Comparison of ENCODE assay signal across 10 mouse cellular contexts in genomic region chr13:32008116-32008641, GRCm38 (mm10).
DNase-seq lines count a peak whose midpoint lies in the region; ATAC-seq and TF ChIP-seq lines count a peak whose summit lies in the region.
"Had no signal": no experiment of that assay in that cellular context is flagged by ENCODE, and none has a peak within 500 bp of the region (broad histone marks: within the 10 kb centered on the region; RNA-seq: fewer than 3 reads in every experiment).

No protein-coding gene starts in this region.

- H3K4me2 ChIP-seq in hindbrain, embryonic 14.5 days (replicated peaks), result no peak overlapping the region
- H3K4me2 ChIP-seq in hindbrain, embryonic 11.5 days (replicated peaks; ENCODE audit: low read depth, low read length), result no peak overlapping the region
- H3K4me2 ChIP-seq in forebrain, embryonic 14.5 days (ENCODE audit: low read length), result no peak overlapping the region

- intact Hi-C loops in heart, postnatal 10 days (cut with DNase I), result loop anchor here (5.0 kb wide), 1 partner anchor 196 kb away; no protein-coding TSS in a partner anchor

- no peaks in the 10 kb centered on the region for H3K9me3 ChIP-seq in hindbrain, embryonic 14.5 days (ENCODE audit: control insufficient read depth, low read length)
- no peaks in the 10 kb centered on the region for H3K9me3 ChIP-seq in hindbrain, embryonic 11.5 days (ENCODE audit: control insufficient read depth, low read length)
- H3K9me3 ChIP-seq in forebrain, embryonic 14.5 days (replicated peaks; ENCODE audit: control insufficient read depth, low read length), result no peaks in the 10 kb centered on the region

- H3K9ac ChIP-seq in hindbrain, embryonic 14.5 days, result no peak overlapping the region
- no peak overlapping the region for H3K9ac ChIP-seq in hindbrain, embryonic 11.5 days (ENCODE audit: low read depth, low read length)
- H3K9ac ChIP-seq in forebrain, embryonic 14.5 days (ENCODE audit: low read length), result no peak overlapping the region

- no peak for TF ChIP-seq POLR2A in cerebellum, adult 2 months (IDR thresholded peaks at IDR 0.05; ENCODE audit: borderline replicate concordance, insufficient read depth, low read length)

- DNase-seq in hindbrain, embryonic 14.5 days (ENCODE audit: low spot score), result no peak
- no peak for DNase-seq in hindbrain, embryonic 11.5 days (ENCODE audit: low spot score)
- DNase-seq in ovary, postnatal 36 days (ENCODE audit: low spot score), result peak; percentile 12
- no peak for DNase-seq in ovary, adult 18-20 months (ENCODE audit: low spot score)
- DNase-seq in heart, postnatal 10 days, result peak; percentile 25 to 36
- DNase-seq in urinary bladder, postnatal 14 days (ENCODE audit: low spot score), result no peak
- no peak for DNase-seq in cerebellum, adult 2 months
- DNase-seq in forebrain, embryonic 14.5 days (ENCODE audit: low spot score), result no peak
- DNase-seq: cerebellum, adult 11-12 months had no signal

- no peak overlapping the region for H3K4me3 ChIP-seq in hindbrain, embryonic 14.5 days (replicated peaks; ENCODE audit: low read length)
- H3K4me3 ChIP-seq in hindbrain, embryonic 11.5 days (ENCODE audit: low read depth, low read length), result no peak overlapping the region
- H3K4me3 ChIP-seq in cerebellum, adult 2 months (replicated peaks; ENCODE audit: insufficient read depth, low read depth, low read length), result no peak overlapping the region
- no peak overlapping the region for H3K4me3 ChIP-seq in forebrain, embryonic 14.5 days (ENCODE audit: low read depth, low read length)

- WGBS in hindbrain, embryonic 14.5 days, result 50% methylated on average over 7 of the region's 7 CpGs
- WGBS in hindbrain, embryonic 11.5 days, result 48% methylated on average over 7 of the region's 7 CpGs
- 51% methylated on average over 7 of the region's 7 CpGs for WGBS in cerebellum, adult 2 months
- WGBS in forebrain, embryonic 14.5 days, result 68% methylated on average over 7 of the region's 7 CpGs

- H3K27ac ChIP-seq in hindbrain, embryonic 14.5 days, result 0 out of 2 replicates have a peak overlapping the region, but pooled peaks have one; percentile 26
- no peak overlapping the region for H3K27ac ChIP-seq in hindbrain, embryonic 11.5 days (ENCODE audit: low read depth, low read length)
- H3K27ac ChIP-seq in cerebellum, adult 2 months (ENCODE audit: insufficient read depth, low read length), result no peak overlapping the region
- H3K27ac ChIP-seq in forebrain, embryonic 14.5 days (ENCODE audit: low read depth, low read length), result no peak overlapping the region

- H3K36me3 ChIP-seq in hindbrain, embryonic 14.5 days (replicated peaks; ENCODE audit: control insufficient read depth, insufficient read depth), result no peaks in the 10 kb centered on the region
- H3K36me3 ChIP-seq in hindbrain, embryonic 11.5 days (ENCODE audit: control insufficient read depth, insufficient read depth, low read length), result no peaks in the 10 kb centered on the region
- H3K36me3 ChIP-seq in forebrain, embryonic 14.5 days (ENCODE audit: control insufficient read depth, insufficient read depth, low read length), result no peaks in the 10 kb centered on the region

- no peaks in the 10 kb centered on the region; the same call in 1 of the 2 replicates for H3K4me1 ChIP-seq in hindbrain, embryonic 14.5 days (replicated peaks; ENCODE audit: control insufficient read depth, insufficient read depth, low read length)
- H3K4me1 ChIP-seq in hindbrain, embryonic 11.5 days (replicated peaks; ENCODE audit: control insufficient read depth, insufficient read depth, low read length), result no peaks in the 10 kb centered on the region
- no peaks in the 10 kb centered on the region for H3K4me1 ChIP-seq in cerebellum, adult 2 months (ENCODE audit: control insufficient read depth, insufficient read depth, low read length)
- H3K4me1 ChIP-seq in forebrain, embryonic 14.5 days (ENCODE audit: control insufficient read depth, insufficient read depth, low read length), result no peaks in the 10 kb centered on the region

- TF ChIP-seq CTCF in cerebellum, adult 2 months (IDR thresholded peaks at IDR 0.05; ENCODE audit: borderline replicate concordance, insufficient read depth, low read depth, low read length), result no peak

- no peaks in the 10 kb centered on the region for H3K27me3 ChIP-seq in hindbrain, embryonic 14.5 days (ENCODE audit: control insufficient read depth, insufficient read depth, low read length)
- no peaks in the 10 kb centered on the region for H3K27me3 ChIP-seq in hindbrain, embryonic 11.5 days (ENCODE audit: control insufficient read depth, insufficient read depth, low read length)
- no peaks in the 10 kb centered on the region for H3K27me3 ChIP-seq in cerebellum, adult 2 months (ENCODE audit: control insufficient read depth, insufficient read depth, low read length)
- H3K27me3 ChIP-seq in forebrain, embryonic 14.5 days (replicated peaks; ENCODE audit: control insufficient read depth, insufficient read depth, low read length), result no peaks in the 10 kb centered on the region; the same call in 1 of the 2 replicates

- no peak for ATAC-seq in hindbrain, embryonic 14.5 days (ENCODE audit: low FRiP score)
- ATAC-seq in hindbrain, embryonic 11.5 days (ENCODE audit: low FRiP score), result no peak
- no peak for ATAC-seq in forebrain, embryonic 14.5 days
- ATAC-seq: CD4-positive, CD25-positive, alpha-beta regulatory T cell, adult 4 months had no signal

Comparison
In these comparisons a context has a peak if more than half of its experiments do, and no peak if none do; other contexts are left out.
1. DNase-seq: peak in ovary, postnatal 36 days (single experiment) and heart, postnatal 10 days (2 of 2); none in hindbrain, embryonic 14.5 days (single experiment), hindbrain, embryonic 11.5 days (single experiment), ovary, adult 18-20 months (single experiment), urinary bladder, postnatal 14 days (single experiment), cerebellum, adult 2 months (0 of 2) and forebrain, embryonic 14.5 days (single experiment).